Mouse (Mus musculus): Measurements from ENCODE around the gene Gm42715.
"Not testable (repeated sequence)": the region's sequence is repeated elsewhere in the genome, so short reads cannot be mapped to it uniquely, and the experiment has no call there.

Gm42715 gene

DNA sequence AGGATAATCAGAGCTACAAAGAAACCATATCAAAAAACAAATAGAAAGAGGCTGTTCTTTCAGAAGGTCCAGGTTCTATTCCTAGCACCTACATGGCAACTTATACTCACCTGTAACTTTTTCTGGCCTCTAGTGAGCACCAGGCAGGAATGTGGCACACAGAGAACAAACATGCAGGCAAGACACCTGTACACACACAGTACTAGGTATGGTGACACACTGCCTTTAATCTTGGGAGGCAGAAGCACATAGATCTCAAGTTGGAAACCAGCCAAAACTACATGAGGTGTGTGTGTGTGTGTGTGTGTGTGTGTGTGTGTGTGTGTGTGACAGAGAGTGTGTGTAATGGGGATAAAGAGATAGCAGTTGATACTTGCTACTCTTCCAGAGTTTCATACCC is 24.7 kb upstream of the Gm42715 start:
- no peak for DNase-seq (ENCODE audit: low read depth in 1 of 2, low spot score in 2 of 2)

- DNase-seq (ENCODE audit: low read depth in 1 of 2, low spot score in 2 of 2) = no peak
Measured at GRCm38 (mm10) chr7:127497382-127497781, 22.0 kb upstream of the Gm42715 start.

GRCm38 (mm10) chr7:127498407-127498806 is 21.0 kb upstream of the Gm42715 start:
- DNase-seq (ENCODE audit: low read depth in 1 of 2, low spot score in 2 of 2) = no peak

DNA sequence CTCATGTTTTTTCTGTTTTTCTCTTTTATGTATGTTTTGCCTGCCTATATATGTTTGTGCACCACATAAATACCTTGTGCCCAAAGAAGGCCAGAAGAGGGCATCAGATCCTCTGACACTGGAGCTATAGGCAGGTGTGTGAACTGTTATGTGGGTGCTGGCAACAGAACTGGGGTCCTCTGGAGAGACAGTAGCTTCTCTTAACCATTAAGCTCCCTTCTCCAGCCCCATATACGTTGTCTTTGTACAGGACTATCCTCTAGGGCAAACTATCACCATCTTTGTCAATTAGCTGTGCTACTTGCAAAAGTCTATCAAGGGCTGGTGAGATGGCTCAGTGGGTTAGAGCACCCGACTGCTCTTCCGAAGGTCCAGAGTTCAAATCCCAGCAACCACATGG is 11.1 kb upstream of the Gm42715 start:
- DNase-seq (ENCODE audit: low read depth in 1 of 2, low spot score in 2 of 2) = no peak

DNA sequence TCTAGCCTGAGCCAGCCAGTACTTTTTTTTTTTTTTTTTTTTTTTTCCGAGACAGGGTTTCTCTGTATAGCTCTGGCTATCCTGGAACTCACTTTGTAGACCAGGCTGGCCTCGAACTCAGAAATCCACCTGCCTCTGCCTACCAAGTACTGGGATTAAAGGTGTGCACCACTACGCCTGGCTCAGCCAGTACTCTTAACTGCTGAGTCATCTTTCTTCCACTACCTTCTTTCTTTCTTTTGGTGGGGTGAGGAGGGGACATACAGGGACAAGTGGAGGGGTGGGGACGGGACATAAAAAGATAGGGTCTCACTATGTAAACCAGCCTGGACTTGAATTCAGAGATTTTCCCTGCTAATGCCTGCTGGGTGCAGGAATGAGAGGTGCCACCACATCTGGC is 9.6 kb upstream of the Gm42715 start:
- not testable (repeated sequence) for DNase-seq (ENCODE audit: low read depth in 1 of 2, low spot score in 2 of 2)

DNA sequence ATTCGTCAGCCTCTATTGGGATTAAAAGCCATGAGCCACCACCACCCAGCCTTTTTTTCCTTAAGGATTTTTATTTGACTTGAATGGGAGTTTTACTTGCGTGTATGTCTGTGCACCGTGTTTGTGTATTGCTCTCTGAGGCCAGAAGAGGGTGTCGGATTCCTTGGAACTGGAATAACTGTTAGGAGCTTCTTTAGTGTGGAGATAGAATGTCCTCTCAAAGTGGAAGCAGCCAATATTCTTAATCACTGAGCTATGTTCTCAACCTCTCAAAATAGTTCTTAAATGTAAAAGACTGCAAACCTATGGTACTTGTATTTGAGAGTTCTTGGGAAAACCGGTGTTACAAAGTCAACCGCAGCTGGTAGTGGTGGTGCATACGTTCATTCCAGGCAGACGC is 8.1 kb upstream of the Gm42715 start:
- DNase-seq (ENCODE audit: low read depth in 1 of 2, low spot score in 2 of 2) = no peak

- DNase-seq (ENCODE audit: low read depth in 1 of 2, low spot score in 2 of 2) = peak; percentile 89 to 91
Measured at GRCm38 (mm10) chr7:127511808-127512230, 7.6 kb upstream of the Gm42715 start, which contains the start of gene Srcap. TSS of gene Srcap (plus strand) at chr7:127511983.

GRCm38 (mm10) chr7:127512231-127513015 is 7.0 kb upstream of the Gm42715 start:
- peak; percentile 68 to 84 for DNase-seq (ENCODE audit: low read depth in 1 of 2, low spot score in 2 of 2)

GRCm38 (mm10) chr7:127513016-127513390 is 6.4 kb upstream of the Gm42715 start:
- peak; percentile 14 to 26 for DNase-seq (ENCODE audit: low read depth in 1 of 2, low spot score in 2 of 2)

GRCm38 (mm10) chr7:127513781-127514180 is 5.6 kb upstream of the Gm42715 start:
- DNase-seq (ENCODE audit: low read depth in 1 of 2, low spot score in 2 of 2) = no peak

- no peak for DNase-seq (ENCODE audit: low read depth in 1 of 2, low spot score in 2 of 2)
Measured at GRCm38 (mm10) chr7:127515846-127516245, 3.5 kb upstream of the Gm42715 start.

DNA sequence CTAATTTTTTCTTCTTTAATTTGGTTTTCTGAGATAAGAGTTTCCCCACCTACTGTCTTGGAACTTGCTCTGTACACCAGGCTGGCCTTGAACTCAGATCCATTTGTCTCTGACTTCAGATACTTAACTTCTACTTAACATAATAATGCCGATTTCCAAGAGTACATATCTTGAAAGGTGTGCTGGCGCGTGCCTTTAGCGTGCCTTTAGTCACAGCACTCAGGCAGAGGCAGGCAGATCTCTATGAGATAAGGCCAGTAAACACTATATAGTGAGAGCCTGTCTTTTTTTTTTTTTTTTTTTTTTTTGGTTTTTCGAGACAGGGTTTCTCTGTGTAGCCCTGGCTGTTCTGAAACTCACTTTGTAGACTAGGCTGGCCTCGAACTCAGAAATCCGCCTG is 3.0 kb upstream of the Gm42715 start:
- DNase-seq (ENCODE audit: low read depth in 1 of 2, low spot score in 2 of 2) = no peak

DNA sequence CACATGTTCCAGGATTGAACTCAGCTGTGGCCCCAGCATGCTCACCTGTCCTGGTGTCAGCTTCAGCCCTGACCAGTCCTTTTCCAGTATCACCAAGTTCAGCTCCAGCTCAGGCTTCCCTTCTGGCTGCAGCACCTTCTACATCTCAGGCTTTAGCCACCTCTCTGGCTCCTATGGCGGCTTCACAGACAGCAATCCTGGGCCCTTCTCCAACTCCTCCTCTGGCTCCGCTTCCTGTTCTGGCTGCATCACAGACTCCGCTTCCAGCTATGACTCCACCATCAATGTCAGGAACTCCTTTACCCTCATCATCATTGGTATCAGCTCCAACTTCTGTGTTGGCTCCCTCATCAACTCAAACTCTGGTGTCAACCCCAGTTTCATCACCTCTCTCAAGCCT is 22.3 kb downstream of the Gm42715 start:
- DNase-seq (ENCODE audit: low read depth in 1 of 2, low spot score in 2 of 2) = no peak

DNA sequence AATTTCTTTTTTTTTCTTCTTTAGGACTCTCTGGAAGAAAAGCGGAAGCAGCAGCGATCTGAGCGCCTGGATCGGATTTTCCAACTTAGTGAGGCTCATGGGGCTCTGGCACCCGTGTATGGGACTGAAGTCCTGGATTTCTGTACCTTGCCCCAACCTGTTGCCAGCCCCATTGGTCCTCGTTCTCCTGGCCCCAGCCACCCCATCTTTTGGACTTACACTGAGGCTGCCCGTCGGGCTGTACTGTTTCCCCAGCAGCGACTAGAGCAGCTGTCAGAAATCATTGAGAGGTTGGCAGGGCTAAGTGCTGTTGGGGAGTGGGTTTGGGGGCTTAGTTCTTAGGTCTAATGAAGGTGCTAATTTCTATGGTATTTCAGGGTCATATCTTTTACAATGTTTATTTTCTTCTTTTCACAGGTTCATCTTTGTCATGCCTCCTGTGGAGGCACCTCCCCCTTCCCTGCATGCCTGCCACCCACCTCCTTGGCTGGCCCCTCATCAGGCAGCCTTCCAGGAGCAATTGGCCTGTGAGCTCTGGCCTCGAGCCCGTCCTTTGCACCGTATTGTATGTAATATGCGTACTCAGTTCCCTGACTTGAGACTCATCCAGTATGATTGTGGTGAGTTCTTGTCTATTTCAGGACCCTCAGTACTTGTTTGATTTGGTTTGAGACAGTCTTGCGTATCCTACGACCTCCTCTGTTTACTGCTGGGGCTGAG is 29.9 kb downstream of the Gm42715 start:
- DNase-seq (ENCODE audit: low read depth in 1 of 2, low spot score in 2 of 2) = no peak

DNA sequence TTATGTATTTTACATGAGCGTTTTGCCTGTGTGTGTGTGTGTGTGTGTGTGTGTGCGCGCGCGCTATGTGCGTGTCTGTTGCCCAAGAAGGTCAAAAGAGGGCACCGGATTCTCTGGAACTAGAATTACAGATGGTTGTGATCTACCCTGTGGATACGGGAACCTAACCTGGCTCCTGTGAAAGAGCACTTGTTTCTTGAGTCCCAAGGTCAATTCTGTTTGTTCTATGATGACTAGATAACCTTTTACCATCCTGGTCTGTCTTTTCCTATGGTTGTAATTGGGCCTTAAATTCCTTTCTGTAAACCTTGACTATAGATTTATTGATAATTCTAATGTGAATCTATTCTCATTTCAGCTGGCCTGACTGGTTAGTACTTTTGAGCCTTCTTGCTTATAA is 32.2 kb downstream of the Gm42715 start:
- no peak for DNase-seq (ENCODE audit: low read depth in 1 of 2, low spot score in 2 of 2)

- no peak for DNase-seq (ENCODE audit: low read depth in 1 of 2, low spot score in 2 of 2)
Measured at GRCm38 (mm10) chr7:127560580-127560979, 41.2 kb downstream of the Gm42715 start.

GRCm38 (mm10) chr7:127561340-127561858 is 42.0 kb downstream of the Gm42715 start, which contains the start of gene Tmem265:
TSS of gene Tmem265 (plus strand) at chr7:127561390.
- no peak for DNase-seq (ENCODE audit: low read depth in 1 of 2, low spot score in 2 of 2)

DNA sequence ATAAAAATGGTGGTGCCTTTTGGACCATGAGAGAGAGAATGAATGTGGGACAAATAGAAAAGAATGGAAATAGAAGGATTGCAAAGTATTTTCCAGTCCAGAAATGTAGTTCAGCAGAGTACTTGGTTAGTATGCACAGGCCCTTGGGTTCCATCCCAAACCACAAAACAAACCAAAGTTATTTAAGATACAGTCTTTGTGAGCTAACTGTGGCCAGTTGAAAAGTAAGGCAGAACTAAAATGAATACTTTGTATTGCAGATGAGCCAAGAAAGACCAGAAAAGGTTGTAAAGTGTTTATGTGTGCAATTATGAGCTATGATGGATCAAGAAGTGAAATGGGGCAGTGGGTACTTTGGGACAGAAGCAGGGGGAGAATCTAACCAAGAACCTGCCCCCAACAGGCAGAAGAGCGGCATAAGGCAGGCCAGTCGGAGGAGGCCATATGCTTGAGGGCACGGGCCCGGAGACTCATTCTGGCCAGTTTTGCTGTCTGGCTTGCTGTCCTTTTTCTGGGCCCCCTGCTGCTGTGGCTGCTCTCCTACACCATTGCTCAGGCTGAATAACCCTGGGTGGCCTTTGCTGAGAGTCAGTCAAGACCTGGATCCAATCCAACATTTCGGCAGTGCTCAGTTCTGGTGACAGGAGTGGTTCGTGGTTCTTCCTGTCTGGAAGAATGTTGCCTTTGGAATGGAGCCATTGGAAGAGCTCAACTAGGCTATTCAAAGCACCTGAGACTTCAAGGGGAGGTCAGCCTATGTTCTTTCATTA is 45.2 kb downstream of the Gm42715 start:
- DNase-seq (ENCODE audit: low read depth in 1 of 2, low spot score in 2 of 2) = no peak

DNA sequence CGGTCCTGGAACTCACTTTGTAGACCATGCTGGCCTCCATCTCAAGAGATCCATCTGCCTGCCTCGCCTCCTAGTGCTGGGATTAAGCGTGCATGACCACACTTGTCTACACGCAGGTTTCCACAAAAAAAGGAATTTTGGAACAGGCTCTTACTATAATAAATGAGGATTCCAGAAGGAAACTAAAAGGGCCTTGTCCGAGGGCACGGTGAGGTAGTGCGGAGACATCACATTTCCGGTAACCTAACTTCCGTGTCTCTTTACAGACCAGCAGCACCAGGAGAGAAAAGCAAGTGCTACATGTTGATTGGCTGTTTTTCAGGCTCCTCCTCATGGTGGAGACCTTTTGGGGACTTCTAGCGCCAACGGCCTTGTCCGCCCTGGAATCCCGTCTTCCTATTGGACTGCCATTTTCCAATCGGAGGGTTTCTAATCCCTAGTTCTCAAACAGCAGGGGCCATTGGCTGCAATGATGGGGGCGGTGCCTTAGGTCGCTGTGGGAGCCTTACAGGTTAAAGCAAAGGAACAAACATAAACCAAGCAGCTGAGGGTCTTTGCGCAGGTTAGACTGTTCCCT is 53.6 kb downstream of the Gm42715 start, which contains the start of gene Phkg2:
Phkg2 (plus strand) TSS at position 446 of the 577 bp plus-strand sequence.
- peak; percentile 82 to 85 for DNase-seq (ENCODE audit: low read depth in 1 of 2, low spot score in 2 of 2)

DNA sequence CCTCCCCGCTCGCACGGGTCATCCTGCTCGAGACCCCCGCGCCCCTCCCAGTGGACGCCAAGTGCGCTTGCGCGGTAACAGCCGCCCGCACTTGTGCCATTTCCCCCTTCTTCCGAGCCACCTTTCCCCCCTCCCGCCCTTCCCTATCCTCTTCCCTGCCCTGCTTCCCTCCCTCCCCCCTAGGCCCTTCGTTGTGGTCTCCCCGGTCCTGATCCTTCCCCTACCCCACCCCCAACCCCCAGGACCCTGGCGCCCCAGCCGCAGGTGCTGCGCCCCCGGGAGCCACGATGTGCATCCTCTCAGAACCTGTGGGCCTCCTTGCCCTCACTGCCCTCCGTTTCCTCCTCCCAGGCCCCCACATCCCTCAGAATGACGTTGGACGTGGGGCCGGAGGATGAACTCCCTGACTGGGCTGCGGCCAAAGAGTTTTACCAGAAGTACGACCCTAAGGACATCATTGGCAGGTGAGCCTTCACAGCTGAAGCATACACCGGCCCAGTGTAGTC is 54.2 kb downstream of the Gm42715 start:
- DNase-seq (ENCODE audit: low read depth in 1 of 2, low spot score in 2 of 2) = no peak

- no peak for DNase-seq (ENCODE audit: low read depth in 1 of 2, low spot score in 2 of 2)
Measured at GRCm38 (mm10) chr7:127574115-127574514, 54.7 kb downstream of the Gm42715 start.

Data from monocyte, adult 2 months (primary cell).